Mouse (Mus musculus): ENCODE data around the gene Tph1. TPM values are rescaled to one million over a fixed set of nuclear protein-coding genes. Genes with fewer than 3 reads are reported as not detected.

Gene Tph1
- total RNA-seq, 2 experiments from 2014 or later, result not detected

DNA sequence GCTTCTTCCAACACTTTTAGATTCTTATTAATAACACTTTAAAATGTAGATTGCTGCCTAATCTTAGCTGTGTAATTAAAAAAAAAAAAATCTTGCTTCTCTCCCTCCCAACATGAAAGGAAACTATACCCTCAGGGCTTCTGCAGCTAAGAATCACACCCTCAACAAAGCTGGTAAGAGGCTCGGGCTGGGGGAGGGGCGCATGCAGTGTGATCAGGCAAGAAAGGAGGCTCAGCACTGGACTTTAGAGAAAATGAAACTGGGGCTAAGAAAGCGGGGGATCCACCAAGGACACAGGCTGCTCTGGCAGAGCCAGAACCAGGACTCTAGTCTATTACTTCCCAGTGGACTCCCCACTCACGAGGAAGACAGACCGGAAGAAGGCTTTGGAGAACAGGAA, 71.2 kb downstream of the Tph1 start:
- DNase-seq, result no peak

DNA sequence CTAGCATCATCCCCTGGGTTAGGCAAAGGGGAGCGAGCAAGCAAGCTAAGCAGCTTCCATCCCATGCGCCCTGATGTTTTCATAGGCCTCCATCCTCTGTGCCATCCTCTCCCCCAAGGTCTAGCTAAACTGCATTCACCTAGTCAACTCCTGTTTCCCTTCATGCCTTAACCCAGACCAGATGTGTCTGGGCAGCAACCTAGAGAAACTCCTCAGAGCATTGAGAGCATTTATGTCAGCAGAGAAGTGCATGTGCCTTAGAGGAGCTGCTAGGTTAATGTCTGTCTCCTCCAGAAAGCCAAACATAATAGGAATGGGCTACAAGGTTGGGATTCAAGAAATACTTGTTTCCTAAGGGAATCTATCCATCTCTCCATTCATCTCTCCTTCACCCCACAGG, 75.3 kb downstream of the Tph1 start:
- DNase-seq, result no peak

Other genes with a start within 250 kb of the Tph1 start
- gene Sergef, start 32.7 kb downstream of the Tph1 start, total RNA-seq (2021), result 10 to 100 TPM; 10.6 to 11.3 TPM
- gene Saal1, start 38.1 kb upstream of the Tph1 start, total RNA-seq (2021), result 1 to 10 TPM; 9.2 to 9.9 TPM
- not detected for gene Saa3, start 43.2 kb upstream of the Tph1 start, total RNA-seq (2021)
- not detected for gene Saa4, start 60.1 kb upstream of the Tph1 start, total RNA-seq (2021)
- gene Saa1, start 70.4 kb upstream of the Tph1 start, total RNA-seq (2021), result not detected
- gene Saa2, start 79.3 kb upstream of the Tph1 start, total RNA-seq (2021), result not detected
- gene Hps5, start 123.5 kb upstream of the Tph1 start, total RNA-seq (2021), result 10 to 100 TPM; 12.2 to 12.8 TPM
- 10 to 100 TPM; 22.9 to 23.8 TPM for gene Gtf2h1, start 123.6 kb upstream of the Tph1 start, total RNA-seq (2021)
- 1,000 to 10,000 TPM; 1,136 TPM for gene Ldha, start 168.9 kb upstream of the Tph1 start, total RNA-seq (2021)
- gene Ldhc, start 188.7 kb upstream of the Tph1 start, total RNA-seq (2021), result not detected
- 10 to 100 TPM; 87.5 to 92.4 TPM for gene Tsg101, start 247.4 kb upstream of the Tph1 start, total RNA-seq (2021)